Mouse (Mus musculus): ENCODE results near the gene Lamp1. TPM values are rescaled to one million over a fixed set of nuclear protein-coding genes. Genes with fewer than 3 reads are reported as not detected.

Lamp1 gene
- polyA plus RNA-seq, 1 experiment from 2014 or later = 276 TPM

GRCm38 (mm10) chr8:13148476-13148875 lies 10.5 kb upstream of the Lamp1 start:
- 92% methylated on average over 2 of the region's 2 CpGs for WGBS
- Histone ChIP-seq H3K4me3 (no peak overlapping the region), H3K27me3 (no peaks in the 10 kb centered on the region), H3K4me1 (no peaks in the 10 kb centered on the region), H3K4me2 (replicated peaks) (no peak overlapping the region), H3K27ac (no peak overlapping the region), H3K9me3 (replicated peaks) (no peaks in the 10 kb centered on the region), H3K9ac (no peak overlapping the region), H3K36me3 (peaks cover 58% of the 10 kb centered on the region)
- ATAC-seq (ENCODE audit: low FRiP score) = no peak

- ATAC-seq (ENCODE audit: low FRiP score) = no peak
- H3K4me1 ChIP-seq = no peaks in the 10 kb centered on the region
- WGBS = 96% methylated on average over 2 of the region's 2 CpGs
Measured at GRCm38 (mm10) chr8:13149287-13149686, 9.7 kb upstream of the Lamp1 start.

GRCm38 (mm10) chr8:13149866-13150265 lies 9.1 kb upstream of the Lamp1 start:
- Histone ChIP-seq H3K36me3 (peaks cover 46% of the 10 kb centered on the region), H3K4me3 (no peak overlapping the region), H3K27ac (no peak overlapping the region), H3K27me3 (no peaks in the 10 kb centered on the region), H3K4me1 (no peaks in the 10 kb centered on the region), H3K9ac (no peak overlapping the region), H3K4me2 (replicated peaks) (no peak overlapping the region), H3K9me3 (replicated peaks) (no peaks in the 10 kb centered on the region)
- no peak for ATAC-seq (ENCODE audit: low FRiP score)
- 63% methylated on average over 5 of the region's 5 CpGs for WGBS

More at GRCm38 (mm10) chr8:13149287-13149686, 9.7 kb upstream of the Lamp1 start:
- H3K36me3 ChIP-seq = peaks cover 52% of the 10 kb centered on the region
- H3K9ac ChIP-seq = no peak overlapping the region
- H3K4me3 ChIP-seq = no peak overlapping the region
- H3K4me2 ChIP-seq (replicated peaks) = no peak overlapping the region
- H3K9me3 ChIP-seq (replicated peaks) = no peaks in the 10 kb centered on the region
- H3K27ac ChIP-seq = no peak overlapping the region
- H3K27me3 ChIP-seq = no peaks in the 10 kb centered on the region

- no peaks in the 10 kb centered on the region for H3K9me3 ChIP-seq (replicated peaks)
- peaks cover 36% of the 10 kb centered on the region for H3K36me3 ChIP-seq
- H3K27ac ChIP-seq = no peak overlapping the region
- H3K9ac ChIP-seq = no peak overlapping the region
- ATAC-seq (ENCODE audit: low FRiP score) = no peak
- H3K4me2 ChIP-seq (replicated peaks) = no peak overlapping the region
- no peaks in the 10 kb centered on the region for H3K4me1 ChIP-seq
- no peak overlapping the region for H3K4me3 ChIP-seq
- 88% methylated on average over 2 of the region's 2 CpGs for WGBS
- no peaks in the 10 kb centered on the region for H3K27me3 ChIP-seq
Measured at GRCm38 (mm10) chr8:13150929-13151328, 8.0 kb upstream of the Lamp1 start.

- no peak for ATAC-seq (ENCODE audit: low FRiP score)
- WGBS = 83% methylated on average over 9 of the region's 9 CpGs
Measured at GRCm38 (mm10) chr8:13154099-13154498, 4.9 kb upstream of the Lamp1 start.

GRCm38 (mm10) chr8:13155358-13155757 lies 3.6 kb upstream of the Lamp1 start:
- Histone ChIP-seq H3K9ac (no peak overlapping the region), H3K27me3 (no peaks in the 10 kb centered on the region), H3K4me1 (peaks cover 11% of the 10 kb centered on the region), H3K27ac (no peak overlapping the region), H3K4me3 (no peak overlapping the region), H3K9me3 (replicated peaks) (no peaks in the 10 kb centered on the region), H3K4me2 (replicated peaks) (no peak overlapping the region), H3K36me3 (no peaks in the 10 kb centered on the region)
- no peak for ATAC-seq (ENCODE audit: low FRiP score)
- WGBS = 79% methylated on average over 9 of the region's 9 CpGs

More at GRCm38 (mm10) chr8:13154099-13154498, 4.9 kb upstream of the Lamp1 start:
- no peak overlapping the region for H3K9ac ChIP-seq
- H3K4me1 ChIP-seq = peaks cover 5% of the 10 kb centered on the region
- peaks cover 9% of the 10 kb centered on the region for H3K36me3 ChIP-seq
- H3K27me3 ChIP-seq = no peaks in the 10 kb centered on the region
- H3K4me3 ChIP-seq = no peak overlapping the region
- H3K4me2 ChIP-seq (replicated peaks) = no peak overlapping the region
- no peak overlapping the region for H3K27ac ChIP-seq
- H3K9me3 ChIP-seq (replicated peaks) = no peaks in the 10 kb centered on the region

- 76% methylated on average over 12 of the region's 12 CpGs for WGBS
- Histone ChIP-seq H3K9ac (no peak overlapping the region), H3K4me3 (no peak overlapping the region), H3K36me3 (no peaks in the 10 kb centered on the region), H3K27me3 (no peaks in the 10 kb centered on the region), H3K4me2 (replicated peaks) (no peak overlapping the region), H3K4me1 (peaks cover 13% of the 10 kb centered on the region), H3K27ac (no peak overlapping the region), H3K9me3 (replicated peaks) (no peaks in the 10 kb centered on the region)
- ATAC-seq (ENCODE audit: low FRiP score) = no peak
Measured at GRCm38 (mm10) chr8:13156327-13157097, 2.4 kb upstream of the Lamp1 start.

- Histone ChIP-seq H3K9ac (peak overlapping the region; percentile 99), H3K4me3 (peak overlapping the region; percentile 100), H3K27me3 (no peaks in the 10 kb centered on the region), H3K4me1 (peaks cover 23% of the 10 kb centered on the region), H3K27ac (peak overlapping the region; percentile 75), H3K4me2 (replicated peaks) (peak overlapping the region; percentile 94), H3K36me3 (no peaks in the 10 kb centered on the region), H3K9me3 (replicated peaks) (no peaks in the 10 kb centered on the region)
- peak; percentile 74 for ATAC-seq (ENCODE audit: low FRiP score)
- 1% methylated on average over 47 of the region's 49 CpGs for WGBS
Measured at GRCm38 (mm10) chr8:13159377-13159881, 468 bp downstream of the Lamp1 start.

- H3K27me3 ChIP-seq = no peaks in the 10 kb centered on the region
- peaks cover 23% of the 10 kb centered on the region for H3K4me1 ChIP-seq
- H3K9ac ChIP-seq = no peak overlapping the region
- ATAC-seq (ENCODE audit: low FRiP score) = no peak
- H3K4me2 ChIP-seq (replicated peaks) = no peak overlapping the region
- no peak overlapping the region for H3K27ac ChIP-seq
- H3K36me3 ChIP-seq = 0 out of 2 replicates have a peak, but pooled peaks cover under 1% of the 10 kb centered on the region
- WGBS = 91% methylated on average over 3 of the region's 3 CpGs
- no peak overlapping the region for H3K4me3 ChIP-seq
- H3K9me3 ChIP-seq (replicated peaks) = no peaks in the 10 kb centered on the region
Measured at GRCm38 (mm10) chr8:13160691-13161090, 1.7 kb downstream of the Lamp1 start.

- Histone ChIP-seq H3K4me1 (peaks cover 23% of the 10 kb centered on the region), H3K27ac (no peak overlapping the region), H3K4me2 (replicated peaks) (no peak overlapping the region), H3K4me3 (no peak overlapping the region), H3K27me3 (no peaks in the 10 kb centered on the region), H3K9me3 (replicated peaks) (no peaks in the 10 kb centered on the region), H3K9ac (no peak overlapping the region), H3K36me3 (0 out of 2 replicates have a peak, but pooled peaks cover 4% of the 10 kb centered on the region)
- ATAC-seq (ENCODE audit: low FRiP score) = no peak
- 80% methylated on average over 6 of the region's 6 CpGs for WGBS
Measured at GRCm38 (mm10) chr8:13162098-13162497, 3.1 kb downstream of the Lamp1 start.

- no peak overlapping the region for H3K27ac ChIP-seq
- peaks cover 18% of the 10 kb centered on the region for H3K36me3 ChIP-seq
- ATAC-seq (ENCODE audit: low FRiP score) = no peak
- no peaks in the 10 kb centered on the region for H3K9me3 ChIP-seq (replicated peaks)
- H3K4me2 ChIP-seq (replicated peaks) = no peak overlapping the region
- no peaks in the 10 kb centered on the region for H3K27me3 ChIP-seq
- no peak overlapping the region for H3K9ac ChIP-seq
- peaks cover 20% of the 10 kb centered on the region for H3K4me1 ChIP-seq
- WGBS = 82% methylated on average over 1 of the region's 1 CpGs
- no peak overlapping the region for H3K4me3 ChIP-seq
Measured at GRCm38 (mm10) chr8:13163563-13163962, 4.6 kb downstream of the Lamp1 start.

GRCm38 (mm10) chr8:13164361-13164760 lies 5.4 kb downstream of the Lamp1 start:
- Histone ChIP-seq H3K4me1 (peaks cover 18% of the 10 kb centered on the region), H3K36me3 (peaks cover 22% of the 10 kb centered on the region), H3K27me3 (no peaks in the 10 kb centered on the region), H3K27ac (no peak overlapping the region), H3K9me3 (replicated peaks) (no peaks in the 10 kb centered on the region), H3K9ac (no peak overlapping the region), H3K4me3 (no peak overlapping the region), H3K4me2 (replicated peaks) (no peak overlapping the region)
- WGBS = 89% methylated on average over 5 of the region's 5 CpGs
- ATAC-seq (ENCODE audit: low FRiP score) = no peak

GRCm38 (mm10) chr8:13170510-13170909 lies 11.5 kb downstream of the Lamp1 start:
- Histone ChIP-seq H3K9ac (no peak overlapping the region), H3K4me1 (no peaks in the 10 kb centered on the region), H3K36me3 (peaks cover 81% of the 10 kb centered on the region), H3K27me3 (no peaks in the 10 kb centered on the region), H3K9me3 (replicated peaks) (no peaks in the 10 kb centered on the region), H3K4me3 (no peak overlapping the region), H3K4me2 (replicated peaks) (no peak overlapping the region), H3K27ac (no peak overlapping the region)
- WGBS = 95% methylated on average over 1 of the region's 1 CpGs
- no peak for ATAC-seq (ENCODE audit: low FRiP score)
